Mouse (Mus musculus): ENCODE results near the gene Krt17. TPM values are rescaled to one million over a fixed set of nuclear protein-coding genes. Genes with fewer than 3 reads are reported as not detected.
"Not testable (repeated sequence)": the region's sequence is repeated elsewhere in the genome, so short reads cannot be mapped to it uniquely, and the experiment has no call there.

The Krt17 gene
- polyA plus RNA-seq (2012; rRNA removed) (22.1 and 28.1 TPM in 2 replicates), polyA plus RNA-seq (2014; fragmentation: Nextera tagmentation; extraction: Ambion mirVana) (75.5 and 78.5 TPM in 2 replicates)

DNA sequence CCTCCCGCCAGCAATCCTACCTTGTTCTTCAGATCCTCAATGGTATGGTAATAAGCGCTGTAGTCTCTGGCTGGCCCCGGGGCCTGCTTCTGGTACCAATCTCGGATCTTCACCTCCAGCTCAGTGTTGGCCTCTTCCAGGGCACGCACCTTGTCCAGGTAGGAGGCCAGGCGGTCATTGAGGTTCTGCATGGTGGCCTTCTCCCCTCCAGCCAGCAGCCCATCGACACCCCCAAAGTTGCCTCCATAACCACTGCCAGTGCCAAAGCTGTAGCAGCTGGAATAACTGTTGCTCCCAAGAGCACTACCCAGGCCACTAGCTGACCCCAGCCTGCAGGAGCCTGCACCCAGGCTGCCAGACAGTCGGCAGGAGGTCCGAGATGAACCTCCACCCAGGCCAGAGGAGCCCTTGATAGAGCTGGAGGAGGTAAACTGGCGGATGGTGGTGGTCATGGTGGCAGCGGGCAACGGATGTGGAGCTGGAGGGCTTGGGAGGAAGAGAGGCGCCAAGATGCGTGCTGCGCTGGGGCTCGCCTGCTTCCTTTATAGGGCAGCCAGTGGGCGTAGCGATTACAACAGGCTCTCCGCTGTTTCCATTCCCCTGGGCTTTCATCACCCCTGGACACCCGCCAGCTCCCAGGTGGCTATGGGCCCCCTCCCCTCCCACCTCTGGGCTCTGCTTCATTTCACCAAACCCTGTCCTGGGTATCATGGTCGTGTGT lies at the start of gene Krt17:
TSS of gene Krt17 (minus strand) at position 516 of the 721 bp plus-strand sequence.
- peak; percentile 16 for DNase-seq (ENCODE audit: low spot score)
- H3K4me1 ChIP-seq (ENCODE audit: control insufficient read depth, insufficient read depth, low read length): peaks cover 5% of the 10 kb centered on the region; the same call in 1 of the 2 replicates
- 74% methylated on average over 21 of the region's 21 CpGs for WGBS
- no peak within 1 kb of the TSS for H3K27ac ChIP-seq (replicated peaks; ENCODE audit: low read depth, low read length)
- ATAC-seq (ENCODE audit: low FRiP score, low read depth): no peak
- no peak within 1 kb of the TSS for H3K9ac ChIP-seq (ENCODE audit: low read depth, low read length, severe bottlenecking)
- no peaks in the 10 kb centered on the region for H3K27me3 ChIP-seq (ENCODE audit: control insufficient read depth, insufficient read depth, low read length)
- no peak within 1 kb of the TSS for H3K4me2 ChIP-seq (replicated peaks; ENCODE audit: low read depth, low read length, severe bottlenecking)
- no peaks in the 10 kb centered on the region for H3K36me3 ChIP-seq (ENCODE audit: control insufficient read depth, insufficient read depth, low read length)
- H3K4me3 ChIP-seq (replicated peaks; ENCODE audit: low read length): no peak within 1 kb of the TSS
- TF ChIP-seq POLR2A (IDR thresholded peaks at IDR 0.05; ENCODE audit: borderline replicate concordance, extremely low read depth, insufficient read depth, insufficient read length): no peak
- no peaks in the 10 kb centered on the region for H3K9me3 ChIP-seq (ENCODE audit: control insufficient read depth, low read length)

DNA sequence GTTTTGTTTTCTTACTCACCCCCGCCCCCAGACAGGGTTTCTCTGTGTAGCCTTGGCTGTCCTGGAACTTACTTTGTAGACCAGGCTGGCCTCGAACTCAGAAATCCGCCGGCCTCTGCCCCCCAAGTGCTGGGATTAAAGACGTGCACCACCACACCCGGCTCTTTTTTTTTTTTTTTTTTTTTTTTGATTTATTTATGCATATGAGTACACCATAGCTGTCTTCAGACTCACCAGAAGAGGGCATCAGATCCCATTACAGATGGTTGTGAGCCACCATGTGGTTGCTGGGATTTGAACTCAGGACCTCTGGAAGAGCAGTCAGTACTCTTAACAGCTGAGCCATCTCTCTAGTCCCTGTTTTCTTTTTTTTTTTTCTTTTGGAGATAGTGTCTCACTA lies 47.8 kb upstream of the Krt17 start:
- H3K9ac ChIP-seq (ENCODE audit: low read depth, low read length, severe bottlenecking); ATAC-seq (ENCODE audit: low FRiP score, low read depth); H3K27ac ChIP-seq (replicated peaks; ENCODE audit: low read depth, low read length); H3K4me3 ChIP-seq (replicated peaks; ENCODE audit: low read length); DNase-seq (ENCODE audit: low spot score); H3K9me3 ChIP-seq (ENCODE audit: control insufficient read depth, low read length); H3K27me3 ChIP-seq (ENCODE audit: control insufficient read depth, insufficient read depth, low read length); H3K4me1 ChIP-seq (ENCODE audit: control insufficient read depth, insufficient read depth, low read length); H3K4me2 ChIP-seq (replicated peaks; ENCODE audit: low read depth, low read length, severe bottlenecking); H3K36me3 ChIP-seq (ENCODE audit: control insufficient read depth, insufficient read depth, low read length): not testable (repeated sequence)
- WGBS: 81% methylated on average over 5 of the region's 6 CpGs

GRCm38 (mm10) chr11:100307900-100308299 lies 47.1 kb upstream of the Krt17 start:
- H3K4me2 ChIP-seq (replicated peaks; ENCODE audit: low read depth, low read length, severe bottlenecking): no peak overlapping the region
- no peaks in the 10 kb centered on the region for H3K36me3 ChIP-seq (ENCODE audit: control insufficient read depth, insufficient read depth, low read length)
- H3K27me3 ChIP-seq (ENCODE audit: control insufficient read depth, insufficient read depth, low read length): no peaks in the 10 kb centered on the region
- ATAC-seq (ENCODE audit: low FRiP score, low read depth): no peak
- no peak for TF ChIP-seq POLR2A (IDR thresholded peaks at IDR 0.05; ENCODE audit: borderline replicate concordance, extremely low read depth, insufficient read depth, insufficient read length)
- H3K9ac ChIP-seq (ENCODE audit: low read depth, low read length, severe bottlenecking): no peak overlapping the region
- H3K4me3 ChIP-seq (replicated peaks; ENCODE audit: low read length): no peak overlapping the region
- WGBS: 86% methylated on average over 5 of the region's 5 CpGs
- H3K9me3 ChIP-seq (ENCODE audit: control insufficient read depth, low read length): no peaks in the 10 kb centered on the region
- DNase-seq (ENCODE audit: low spot score): no peak
- H3K4me1 ChIP-seq (ENCODE audit: control insufficient read depth, insufficient read depth, low read length): no peaks in the 10 kb centered on the region
- no peak overlapping the region for H3K27ac ChIP-seq (replicated peaks; ENCODE audit: low read depth, low read length)

GRCm38 (mm10) chr11:100301292-100301691 lies 40.5 kb upstream of the Krt17 start:
- Histone ChIP-seq H3K9me3 (ENCODE audit: control insufficient read depth, low read length) (no peaks in the 10 kb centered on the region), H3K4me3 (replicated peaks; ENCODE audit: low read length) (no peak overlapping the region), H3K9ac (ENCODE audit: low read depth, low read length, severe bottlenecking) (no peak overlapping the region), H3K4me1 (ENCODE audit: control insufficient read depth, insufficient read depth, low read length) (no peaks in the 10 kb centered on the region), H3K36me3 (ENCODE audit: control insufficient read depth, insufficient read depth, low read length) (no peaks in the 10 kb centered on the region), H3K27me3 (ENCODE audit: control insufficient read depth, insufficient read depth, low read length) (no peaks in the 10 kb centered on the region), H3K27ac (replicated peaks; ENCODE audit: low read depth, low read length) (no peak overlapping the region), H3K4me2 (replicated peaks; ENCODE audit: low read depth, low read length, severe bottlenecking) (no peak overlapping the region)
- TF ChIP-seq POLR2A (IDR thresholded peaks at IDR 0.05; ENCODE audit: borderline replicate concordance, extremely low read depth, insufficient read depth, insufficient read length): no peak
- DNase-seq (ENCODE audit: low spot score): no peak
- 88% methylated on average over 5 of the region's 5 CpGs for WGBS
- no peak for ATAC-seq (ENCODE audit: low FRiP score, low read depth)

GRCm38 (mm10) chr11:100300293-100300692 lies 39.5 kb upstream of the Krt17 start:
- ATAC-seq (ENCODE audit: low FRiP score, low read depth): no peak; the same call in 1 of the 2 replicates
- WGBS: 12% methylated on average over 5 of the region's 5 CpGs
- no peak overlapping the region for H3K27ac ChIP-seq (replicated peaks; ENCODE audit: low read depth, low read length)
- H3K4me3 ChIP-seq (replicated peaks; ENCODE audit: low read length): no peak overlapping the region
- no peak overlapping the region for H3K9ac ChIP-seq (ENCODE audit: low read depth, low read length, severe bottlenecking)
- no peak for TF ChIP-seq POLR2A (IDR thresholded peaks at IDR 0.05; ENCODE audit: borderline replicate concordance, extremely low read depth, insufficient read depth, insufficient read length)
- no peaks in the 10 kb centered on the region for H3K4me1 ChIP-seq (ENCODE audit: control insufficient read depth, insufficient read depth, low read length)
- H3K9me3 ChIP-seq (ENCODE audit: control insufficient read depth, low read length): no peaks in the 10 kb centered on the region
- DNase-seq (ENCODE audit: low spot score): peak; percentile 72
- H3K27me3 ChIP-seq (ENCODE audit: control insufficient read depth, insufficient read depth, low read length): no peaks in the 10 kb centered on the region
- H3K4me2 ChIP-seq (replicated peaks; ENCODE audit: low read depth, low read length, severe bottlenecking): no peak overlapping the region
- no peaks in the 10 kb centered on the region for H3K36me3 ChIP-seq (ENCODE audit: control insufficient read depth, insufficient read depth, low read length)

Measured in limb, embryonic 14.5 days (tissue).